Mouse (Mus musculus) kidney, embryonic 16.5 days (tissue): ENCODE results near the gene Plekha8. TPM values are rescaled to one million over a fixed set of nuclear protein-coding genes. Genes with fewer than 3 reads are reported as not detected.

Source experiments
- ATAC-seq: fragments of 200-750 bp; cut with Nextera tagmentation; 2 replicates; pipeline ENCODE4 v1.8.0; 2017; ENCODE audit warnings: moderate TSS enrichment; ENCODE audit not compliant: low FRiP score, low TSS enrichment
- H3K27ac ChIP-seq: fragments of 300-500 bp; sonication (generic); 2 replicates; pipeline ENCODE4 v1.5.1; 2014; ENCODE audit warnings: low read length
- H3K27me3 ChIP-seq: fragments of 300-500 bp; sonication (generic); 2 replicates; pipeline ENCODE4 v1.6.1; 2014; ENCODE audit warnings: low read length, control low read depth, mixed read lengths; ENCODE audit not compliant: insufficient read depth
- H3K36me3 ChIP-seq: fragments of 300-500 bp; sonication (generic); 2 replicates; pipeline ENCODE4 v1.6.1; 2014; ENCODE audit warnings: low read length, control low read depth, mixed read lengths; ENCODE audit not compliant: insufficient read depth
- H3K4me1 ChIP-seq: fragments of 300-500 bp; sonication (generic); 2 replicates; pipeline ENCODE4 v1.6.1; 2014; ENCODE audit warnings: low read length, control low read depth, mixed read lengths; ENCODE audit not compliant: insufficient read depth
- H3K4me2 ChIP-seq: fragments of 300-500 bp; sonication (generic); replicated peaks from 2 replicates; pipeline ENCODE4 v1.6.1; 2014; ENCODE audit warnings: low read depth, low read length
- H3K4me3 ChIP-seq: fragments of 300-500 bp; sonication (generic); 2 replicates; pipeline ENCODE4 v1.5.1; 2014; ENCODE audit warnings: mild to moderate bottlenecking, low read length
- H3K9ac ChIP-seq: fragments of 300-500 bp; sonication (generic); replicated peaks from 2 replicates; pipeline ENCODE4 v1.6.1; 2014; ENCODE audit warnings: low read length
- H3K9me3 ChIP-seq: fragments of 300-500 bp; sonication (generic); 2 replicates; pipeline ENCODE4 v1.6.1; 2016; ENCODE audit warnings: low read length, control low read depth
- WGBS: fragments of 180-500 bp; shearing (Covaris S2); extraction: QIAGEN DNeasy Blood & Tissue Kit; methylation state at CpG from one replicate; pipeline ENCODE4 v1.1.7; 2014; 5-methylcytosine and 5-hydroxymethylcytosine counted together
- polyA plus RNA-seq: library from polyadenylated mRNA; unstranded; fragments of >200 nt; fragmentation: Nextera tagmentation; extraction: Ambion mirVana; gene quantifications from 2 replicates; pipeline ENCODE4 v1.2.1, GENCODE M21; 2015

Plekha8 gene
- polyA plus RNA-seq, 1 experiment from 2014 or later, result 10.4 TPM

GRCm38 (mm10) chr6:54690838-54691237 lies 95.9 kb downstream of the Plekha8 start:
- Histone ChIP-seq H3K36me3 (no peaks in the 10 kb centered on the region), H3K9ac (no peak overlapping the region), H3K4me1 (peaks cover 5% of the 10 kb centered on the region; the same call in 1 of the 2 replicates), H3K9me3 (no peaks in the 10 kb centered on the region), H3K27ac (no peak overlapping the region), H3K27me3 (no peaks in the 10 kb centered on the region), H3K4me3 (no peak overlapping the region), H3K4me2 (no peak overlapping the region)
- ATAC-seq, result no peak
- 50% methylated on average over 13 of the region's 13 CpGs for WGBS

GRCm38 (mm10) chr6:54691368-54692116 lies 96.6 kb downstream of the Plekha8 start:
- no peaks in the 10 kb centered on the region for H3K9me3 ChIP-seq
- no peaks in the 10 kb centered on the region for H3K27me3 ChIP-seq
- ATAC-seq, result no peak
- WGBS, result 73% methylated on average over 14 of the region's 14 CpGs
- no peak overlapping the region for H3K4me2 ChIP-seq
- no peak overlapping the region for H3K4me3 ChIP-seq
- H3K4me1 ChIP-seq, result peaks cover 5% of the 10 kb centered on the region; the same call in 1 of the 2 replicates
- H3K27ac ChIP-seq, result no peak overlapping the region
- no peaks in the 10 kb centered on the region for H3K36me3 ChIP-seq
- no peak overlapping the region for H3K9ac ChIP-seq

- H3K9ac ChIP-seq, result no peak overlapping the region
- no peaks in the 10 kb centered on the region for H3K9me3 ChIP-seq
- no peak overlapping the region for H3K4me3 ChIP-seq
- no peaks in the 10 kb centered on the region for H3K27me3 ChIP-seq
- WGBS, result 71% methylated on average over 1 of the region's 1 CpGs
- ATAC-seq, result no peak
- no peak overlapping the region for H3K27ac ChIP-seq
- H3K36me3 ChIP-seq, result no peaks in the 10 kb centered on the region
- peaks cover 5% of the 10 kb centered on the region; the same call in 1 of the 2 replicates for H3K4me1 ChIP-seq
- H3K4me2 ChIP-seq, result no peak overlapping the region
Measured at GRCm38 (mm10) chr6:54692201-54692600, 97.3 kb downstream of the Plekha8 start.

GRCm38 (mm10) chr6:54693286-54693685 lies 98.4 kb downstream of the Plekha8 start:
- Histone ChIP-seq H3K4me3 (no peak overlapping the region), H3K27me3 (no peaks in the 10 kb centered on the region), H3K4me2 (no peak overlapping the region), H3K27ac (no peak overlapping the region), H3K36me3 (no peaks in the 10 kb centered on the region), H3K9ac (no peak overlapping the region), H3K9me3 (no peaks in the 10 kb centered on the region), H3K4me1 (peaks cover 4% of the 10 kb centered on the region; the same call in 1 of the 2 replicates)
- no peak for ATAC-seq
- WGBS, result 74% methylated on average over 6 of the region's 6 CpGs

Other genes starting within 250 kb of the Plekha8 start
- 3.1 and 3.2 TPM in 2 replicates for gene Wipf3, start 165.5 kb upstream of the Plekha8 start, polyA plus RNA-seq
- 7.7 and 8.8 TPM in 2 replicates for gene Scrn1, start 28.6 kb upstream of the Plekha8 start, polyA plus RNA-seq
- 30.3 and 30.9 TPM in 2 replicates for gene Fkbp14, start 2.2 kb downstream of the Plekha8 start, polyA plus RNA-seq
- gene Mturn, start 86.5 kb downstream of the Plekha8 start, polyA plus RNA-seq, result 8.3 and 8.7 TPM in 2 replicates
- 4.1 and 4.4 TPM in 2 replicates for gene Znrf2, start 221.8 kb downstream of the Plekha8 start, polyA plus RNA-seq